Mouse (Mus musculus): ENCODE measurements around the gene Myo16.
A peak's percentile ranks its signal among the peaks of the same experiment; 100 is the strongest.

The Myo16 gene

GRCm38 (mm10) chr8:10482880-10483279, 329.2 kb downstream of the Myo16 start:
- no peak for DNase-seq

GRCm38 (mm10) chr8:10483841-10484240, 330.1 kb downstream of the Myo16 start:
- no peak for DNase-seq

GRCm38 (mm10) chr8:10489738-10490419, 336.2 kb downstream of the Myo16 start:
- DNase-seq: no peak

GRCm38 (mm10) chr8:10490420-10490784, 336.7 kb downstream of the Myo16 start:
- peak; percentile 6 to 30 for DNase-seq

GRCm38 (mm10) chr8:10490874-10491273, 337.2 kb downstream of the Myo16 start:
- no peak for DNase-seq

GRCm38 (mm10) chr8:10499846-10500245, 346.1 kb downstream of the Myo16 start:
- DNase-seq: no peak

- no peak for DNase-seq
Measured at GRCm38 (mm10) chr8:10500465-10500864, 346.8 kb downstream of the Myo16 start.

- no peak for DNase-seq
Measured at GRCm38 (mm10) chr8:10501750-10502149, 348.0 kb downstream of the Myo16 start.

GRCm38 (mm10) chr8:10512105-10512504, 358.4 kb downstream of the Myo16 start:
- DNase-seq: no peak

GRCm38 (mm10) chr8:10517381-10517780, 363.7 kb downstream of the Myo16 start:
- no peak for DNase-seq

GRCm38 (mm10) chr8:10519276-10519675, 365.6 kb downstream of the Myo16 start:
- DNase-seq: no peak

GRCm38 (mm10) chr8:10521463-10521862, 367.8 kb downstream of the Myo16 start:
- no peak for DNase-seq

GRCm38 (mm10) chr8:10525686-10526085, 372.0 kb downstream of the Myo16 start:
- DNase-seq: no peak

GRCm38 (mm10) chr8:10526616-10527015, 372.9 kb downstream of the Myo16 start:
- no peak for DNase-seq

- no peak for DNase-seq
Measured at GRCm38 (mm10) chr8:10534619-10535286, 381.0 kb downstream of the Myo16 start.

GRCm38 (mm10) chr8:10538319-10538718, 384.6 kb downstream of the Myo16 start:
- no peak for DNase-seq

GRCm38 (mm10) chr8:10539665-10540064, 386.0 kb downstream of the Myo16 start:
- no peak for DNase-seq

GRCm38 (mm10) chr8:10545890-10546289, 392.2 kb downstream of the Myo16 start:
- no peak for DNase-seq

- no peak for DNase-seq
Measured at GRCm38 (mm10) chr8:10546519-10546918, 392.8 kb downstream of the Myo16 start.

GRCm38 (mm10) chr8:10548003-10548584, 394.4 kb downstream of the Myo16 start:
- no peak for DNase-seq

- DNase-seq: no peak
Measured at GRCm38 (mm10) chr8:10549434-10549833, 395.7 kb downstream of the Myo16 start.

- peak; percentile 46 to 63 for DNase-seq
Measured at GRCm38 (mm10) chr8:10557961-10558360, 404.2 kb downstream of the Myo16 start.

GRCm38 (mm10) chr8:10559479-10559878, 405.8 kb downstream of the Myo16 start:
- DNase-seq: no peak

GRCm38 (mm10) chr8:10561616-10562015, 407.9 kb downstream of the Myo16 start:
- no peak for DNase-seq

Measured in cerebellum, postnatal 14 days (tissue).